Mouse (Mus musculus) cortical plate, adult 2 months (tissue): ENCODE results near the gene Ogfod1. TPM values are rescaled to one million over a fixed set of nuclear protein-coding genes. Genes with fewer than 3 reads are reported as not detected.

Experiments used
- H3K27ac ChIP-seq: fragments of 200-500 bp; 2 replicates; pipeline ENCODE4 v1.5.1; 2012; ENCODE audit warnings: low read length, control low read depth, inconsistent platforms; ENCODE audit not compliant: insufficient read depth
- H3K4me1 ChIP-seq: fragments of 200-500 bp; 2 replicates; pipeline ENCODE4 v1.6.1; 2011; ENCODE audit warnings: low read length; ENCODE audit not compliant: control insufficient read depth, insufficient read depth
- H3K4me3 ChIP-seq: fragments of 200-500 bp; 2 replicates; pipeline ENCODE4 v1.5.1; 2011; ENCODE audit warnings: mild to moderate bottlenecking, low read length, control low read depth; ENCODE audit not compliant: insufficient read depth
- CTCF ChIP-seq: fragments of 200-500 bp; IDR thresholded peaks from 2 replicates; pipeline ENCODE4 v1.5.1; 2011; ENCODE audit warnings: mild to moderate bottlenecking, control low read depth, low read length; ENCODE audit not compliant: insufficient read depth; ENCODE audit errors: extremely low read depth
- POLR2A ChIP-seq: fragments of 200-500 bp; IDR thresholded peaks from 2 replicates; pipeline ENCODE4 v1.6.1; 2011; ENCODE audit warnings: mild to moderate bottlenecking, low read length, control low read depth; ENCODE audit not compliant: insufficient read depth; ENCODE audit errors: extremely low read depth
- polyA plus RNA-seq: library from polyadenylated mRNA; depleted of rRNA; stranded (reverse); fragments of >200 nt; gene quantifications from 2 replicates; pipeline ENCODE4 v1.2.3, GENCODE M21; 2012

Gene Ogfod1
- polyA plus RNA-seq, 1 experiment: 61.4 TPM

GRCm38 (mm10) chr8:94066121-94066863, 29.3 kb downstream of the Ogfod1 start:
- no peak overlapping the region for H3K4me3 ChIP-seq
- TF ChIP-seq POLR2A (no peak), CTCF (no peak)
- H3K4me1 ChIP-seq: no peaks in the 10 kb centered on the region
- H3K27ac ChIP-seq: no peak overlapping the region

GRCm38 (mm10) chr8:94068793-94069192, 31.8 kb downstream of the Ogfod1 start:
- TF ChIP-seq POLR2A (no peak), CTCF (no peak)
- Histone ChIP-seq H3K4me1 (no peaks in the 10 kb centered on the region), H3K27ac (no peak overlapping the region), H3K4me3 (no peak overlapping the region)

- Histone ChIP-seq H3K4me1 (no peaks in the 10 kb centered on the region), H3K4me3 (no peak overlapping the region), H3K27ac (no peak overlapping the region)
- no peak for TF ChIP-seq POLR2A
Measured at GRCm38 (mm10) chr8:94076461-94077192, 39.6 kb downstream of the Ogfod1 start.

GRCm38 (mm10) chr8:94087964-94088363, 51.0 kb downstream of the Ogfod1 start:
- H3K4me1 ChIP-seq: no peaks in the 10 kb centered on the region
- H3K27ac ChIP-seq: no peak overlapping the region
- no peak for TF ChIP-seq CTCF
- no peak for TF ChIP-seq POLR2A
- H3K4me3 ChIP-seq: no peak overlapping the region

- H3K27ac ChIP-seq: no peak overlapping the region
- TF ChIP-seq CTCF (no peak), POLR2A (no peak)
- H3K4me3 ChIP-seq: no peak overlapping the region
- H3K4me1 ChIP-seq: no peaks in the 10 kb centered on the region
Measured at GRCm38 (mm10) chr8:94089715-94090114, 52.7 kb downstream of the Ogfod1 start.

- no peak overlapping the region for H3K27ac ChIP-seq
- TF ChIP-seq POLR2A: no peak
- no peak for TF ChIP-seq CTCF
- H3K4me1 ChIP-seq: no peaks in the 10 kb centered on the region
- no peak overlapping the region for H3K4me3 ChIP-seq
Measured at GRCm38 (mm10) chr8:94092848-94093247, 55.9 kb downstream of the Ogfod1 start.

GRCm38 (mm10) chr8:94094281-94094680, 57.3 kb downstream of the Ogfod1 start:
- Histone ChIP-seq H3K4me1 (no peaks in the 10 kb centered on the region), H3K4me3 (no peak overlapping the region), H3K27ac (no peak overlapping the region)
- no peak for TF ChIP-seq POLR2A
- TF ChIP-seq CTCF: no peak

GRCm38 (mm10) chr8:94098081-94098974, 61.3 kb downstream of the Ogfod1 start, which contains the start of gene Bbs2:
TSS of gene Bbs2 (minus strand) at chr8:94098928.
- peak within 1 kb of the TSS; percentile 37 for H3K4me3 ChIP-seq
- TF ChIP-seq POLR2A (peak; percentile 99), CTCF (peak; percentile 12; the same call in 1 of the 2 replicates)
- peak within 1 kb of the TSS; percentile 76 for H3K27ac ChIP-seq
- no peaks in the 10 kb centered on the region for H3K4me1 ChIP-seq

- no peak for TF ChIP-seq CTCF
- TF ChIP-seq POLR2A: no peak
- Histone ChIP-seq H3K4me1 (no peaks in the 10 kb centered on the region), H3K4me3 (no peak overlapping the region; the same call in 1 of the 2 replicates), H3K27ac (no peak overlapping the region)
Measured at GRCm38 (mm10) chr8:94098996-94099395, 62.0 kb downstream of the Ogfod1 start.
